Mouse (Mus musculus) G1E (cell line): Measurements from ENCODE around the gene Thg1l.

ENCODE experiments used
- CTCF ChIP-seq: IDR thresholded peaks from 2 replicates; pipeline ENCODE4 v1.5.1; 2012; ENCODE audit warnings: low read depth, low read length, inconsistent platforms, mixed read lengths
- GATA1 ChIP-seq: IDR thresholded peaks from 2 replicates; pipeline ENCODE4 v1.6.1; 2012; ENCODE audit warnings: borderline replicate concordance, low read length, inconsistent platforms, mixed read lengths

GRCm38 (mm10) chr11:45959598-45959997, 4.3 kb upstream of the Thg1l start:
- TF ChIP-seq CTCF (no peak), GATA1 (no peak)
